Mouse (Mus musculus): Measurements from ENCODE around the gene Ankrd17. TPM values are rescaled to one million over a fixed set of nuclear protein-coding genes. Genes with fewer than 3 reads are reported as not detected.

The Ankrd17 gene
- polyA plus RNA-seq, 1 experiment = 13.0 TPM

DNA sequence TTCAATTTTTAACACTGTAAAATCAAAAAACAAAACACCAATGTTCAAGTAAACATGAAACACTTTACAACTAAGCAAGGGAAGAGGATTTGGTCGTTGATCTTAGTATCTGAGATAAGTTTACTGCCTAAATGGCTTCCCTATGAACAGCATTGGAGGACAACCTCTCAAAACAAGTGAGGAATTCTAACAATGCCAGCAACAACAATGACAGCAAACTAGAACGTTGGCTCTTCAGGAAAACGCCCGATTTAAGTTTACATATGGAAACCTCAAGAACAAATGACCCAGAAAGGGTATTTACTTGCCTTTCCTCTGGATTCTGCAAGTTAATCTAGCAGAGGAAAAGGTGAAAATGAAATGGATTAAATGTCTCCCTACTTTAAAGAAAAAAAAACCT lies 121.0 kb downstream of the Ankrd17 start:
- peaks cover 51% of the 10 kb centered on the region for H3K36me3 ChIP-seq (ENCODE audit: control insufficient read depth, insufficient read depth, low read length)
- H3K27me3 ChIP-seq (ENCODE audit: control insufficient read depth, insufficient read depth, low read length) = no peaks in the 10 kb centered on the region
- no peak overlapping the region for H3K27ac ChIP-seq (ENCODE audit: insufficient read depth, low read depth, low read length)
- WGBS = 49% methylated on average over 4 of the region's 4 CpGs
- TF ChIP-seq CTCF (IDR thresholded peaks at IDR 0.05; ENCODE audit: extremely low read depth, insufficient read length, insufficient replicate concordance, low read depth, low read length) (no peak), POLR2A (IDR thresholded peaks at IDR 0.05; ENCODE audit: low read depth, low read length) (no peak)
- no peak overlapping the region for H3K4me3 ChIP-seq (ENCODE audit: low read depth, low read length)
- no peaks in the 10 kb centered on the region for H3K4me1 ChIP-seq (ENCODE audit: control insufficient read depth, insufficient read depth, insufficient read length, low read length)

GRCm38 (mm10) chr5:90235217-90235616 lies 131.2 kb downstream of the Ankrd17 start:
- WGBS = 88% methylated on average over 8 of the region's 8 CpGs
- H3K27ac ChIP-seq (ENCODE audit: insufficient read depth, low read depth, low read length) = no peak overlapping the region
- peaks cover 57% of the 10 kb centered on the region for H3K36me3 ChIP-seq (ENCODE audit: control insufficient read depth, insufficient read depth, low read length)
- H3K4me1 ChIP-seq (ENCODE audit: control insufficient read depth, insufficient read depth, insufficient read length, low read length) = no peaks in the 10 kb centered on the region
- H3K4me3 ChIP-seq (ENCODE audit: low read depth, low read length) = no peak overlapping the region
- TF ChIP-seq CTCF (IDR thresholded peaks at IDR 0.05; ENCODE audit: extremely low read depth, insufficient read length, insufficient replicate concordance, low read depth, low read length) (no peak), POLR2A (IDR thresholded peaks at IDR 0.05; ENCODE audit: low read depth, low read length) (no peak)
- no peaks in the 10 kb centered on the region for H3K27me3 ChIP-seq (ENCODE audit: control insufficient read depth, insufficient read depth, low read length)

DNA sequence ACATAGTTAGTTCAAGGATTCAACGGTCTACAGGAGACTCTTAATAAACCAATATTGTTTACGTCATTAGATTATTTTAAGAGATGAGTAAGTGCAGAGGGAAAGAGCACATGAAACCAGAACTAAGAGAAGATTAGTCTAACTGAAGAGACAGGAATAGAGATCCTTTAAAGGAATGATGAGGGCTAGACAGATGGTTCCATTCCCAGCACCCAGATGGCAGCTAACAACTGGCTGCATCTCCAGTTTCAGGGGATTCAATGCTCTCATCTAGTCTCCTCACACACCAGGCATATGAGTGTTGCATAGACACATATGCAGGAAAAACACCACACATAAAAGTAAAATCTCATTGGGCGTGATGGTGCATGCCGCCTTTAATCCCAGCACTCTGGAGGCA lies 133.1 kb downstream of the Ankrd17 start:
- H3K4me1 ChIP-seq (ENCODE audit: control insufficient read depth, insufficient read depth, insufficient read length, low read length) = no peaks in the 10 kb centered on the region
- no peak overlapping the region for H3K4me3 ChIP-seq (ENCODE audit: low read depth, low read length)
- H3K27ac ChIP-seq (ENCODE audit: insufficient read depth, low read depth, low read length) = no peak overlapping the region
- H3K27me3 ChIP-seq (ENCODE audit: control insufficient read depth, insufficient read depth, low read length) = no peaks in the 10 kb centered on the region
- TF ChIP-seq POLR2A (IDR thresholded peaks at IDR 0.05; ENCODE audit: low read depth, low read length) (no peak), CTCF (IDR thresholded peaks at IDR 0.05; ENCODE audit: extremely low read depth, insufficient read length, insufficient replicate concordance, low read depth, low read length) (no peak)
- WGBS = 89% methylated on average over 4 of the region's 4 CpGs
- H3K36me3 ChIP-seq (ENCODE audit: control insufficient read depth, insufficient read depth, low read length) = peaks cover 60% of the 10 kb centered on the region

- Histone ChIP-seq H3K36me3 (ENCODE audit: control insufficient read depth, insufficient read depth, low read length) (peaks cover 58% of the 10 kb centered on the region), H3K4me1 (ENCODE audit: control insufficient read depth, insufficient read depth, insufficient read length, low read length) (no peaks in the 10 kb centered on the region; the same call in 1 of the 2 replicates), H3K27ac (ENCODE audit: insufficient read depth, low read depth, low read length) (no peak overlapping the region), H3K27me3 (ENCODE audit: control insufficient read depth, insufficient read depth, low read length) (no peaks in the 10 kb centered on the region), H3K4me3 (ENCODE audit: low read depth, low read length) (no peak overlapping the region)
- 89% methylated on average over 2 of the region's 2 CpGs for WGBS
- TF ChIP-seq CTCF (IDR thresholded peaks at IDR 0.05; ENCODE audit: extremely low read depth, insufficient read length, insufficient replicate concordance, low read depth, low read length) (no peak), POLR2A (IDR thresholded peaks at IDR 0.05; ENCODE audit: low read depth, low read length) (no peak)
Measured at GRCm38 (mm10) chr5:90229760-90230159, 136.6 kb downstream of the Ankrd17 start.

DNA sequence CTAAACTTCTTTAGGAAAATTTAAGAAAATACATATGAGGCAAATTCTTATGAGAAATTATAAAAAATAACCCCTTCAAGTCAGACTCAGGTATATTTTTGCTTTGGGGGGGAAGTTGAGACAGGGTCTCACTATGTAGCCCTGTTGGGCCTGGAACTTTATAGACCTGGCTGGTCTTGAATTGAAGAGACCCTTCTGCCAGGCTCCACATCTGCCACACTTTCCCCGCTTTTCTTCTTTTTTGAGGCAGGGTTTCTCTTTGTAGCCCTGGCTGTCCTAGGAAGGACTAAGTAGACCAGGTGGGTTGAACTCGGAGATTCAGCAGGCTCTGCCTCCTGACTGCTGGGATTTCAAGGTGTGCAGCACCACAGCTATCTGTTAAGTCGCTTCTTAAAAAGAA lies 139.7 kb downstream of the Ankrd17 start:
- Histone ChIP-seq H3K27me3 (ENCODE audit: control insufficient read depth, insufficient read depth, low read length) (no peaks in the 10 kb centered on the region), H3K27ac (ENCODE audit: insufficient read depth, low read depth, low read length) (no peak overlapping the region), H3K36me3 (ENCODE audit: control insufficient read depth, insufficient read depth, low read length) (peaks cover 43% of the 10 kb centered on the region), H3K4me1 (ENCODE audit: control insufficient read depth, insufficient read depth, insufficient read length, low read length) (no peaks in the 10 kb centered on the region; the same call in 1 of the 2 replicates), H3K4me3 (ENCODE audit: low read depth, low read length) (no peak overlapping the region)
- 94% methylated on average over 3 of the region's 3 CpGs for WGBS
- no peak for TF ChIP-seq POLR2A (IDR thresholded peaks at IDR 0.05; ENCODE audit: low read depth, low read length)
- no peak for TF ChIP-seq CTCF (IDR thresholded peaks at IDR 0.05; ENCODE audit: extremely low read depth, insufficient read length, insufficient replicate concordance, low read depth, low read length)

- no peak for TF ChIP-seq POLR2A (IDR thresholded peaks at IDR 0.05; ENCODE audit: low read depth, low read length)
- TF ChIP-seq CTCF (IDR thresholded peaks at IDR 0.05; ENCODE audit: extremely low read depth, insufficient read length, insufficient replicate concordance, low read depth, low read length) = no peak
- Histone ChIP-seq H3K36me3 (ENCODE audit: control insufficient read depth, insufficient read depth, low read length) (peaks cover 35% of the 10 kb centered on the region), H3K4me3 (ENCODE audit: low read depth, low read length) (no peak overlapping the region), H3K27ac (ENCODE audit: insufficient read depth, low read depth, low read length) (no peak overlapping the region), H3K4me1 (ENCODE audit: control insufficient read depth, insufficient read depth, insufficient read length, low read length) (no peaks in the 10 kb centered on the region; the same call in 1 of the 2 replicates), H3K27me3 (ENCODE audit: control insufficient read depth, insufficient read depth, low read length) (no peaks in the 10 kb centered on the region)
- WGBS = 82% methylated on average over 5 of the region's 5 CpGs
Measured at GRCm38 (mm10) chr5:90224730-90225129, 141.6 kb downstream of the Ankrd17 start.

DNA sequence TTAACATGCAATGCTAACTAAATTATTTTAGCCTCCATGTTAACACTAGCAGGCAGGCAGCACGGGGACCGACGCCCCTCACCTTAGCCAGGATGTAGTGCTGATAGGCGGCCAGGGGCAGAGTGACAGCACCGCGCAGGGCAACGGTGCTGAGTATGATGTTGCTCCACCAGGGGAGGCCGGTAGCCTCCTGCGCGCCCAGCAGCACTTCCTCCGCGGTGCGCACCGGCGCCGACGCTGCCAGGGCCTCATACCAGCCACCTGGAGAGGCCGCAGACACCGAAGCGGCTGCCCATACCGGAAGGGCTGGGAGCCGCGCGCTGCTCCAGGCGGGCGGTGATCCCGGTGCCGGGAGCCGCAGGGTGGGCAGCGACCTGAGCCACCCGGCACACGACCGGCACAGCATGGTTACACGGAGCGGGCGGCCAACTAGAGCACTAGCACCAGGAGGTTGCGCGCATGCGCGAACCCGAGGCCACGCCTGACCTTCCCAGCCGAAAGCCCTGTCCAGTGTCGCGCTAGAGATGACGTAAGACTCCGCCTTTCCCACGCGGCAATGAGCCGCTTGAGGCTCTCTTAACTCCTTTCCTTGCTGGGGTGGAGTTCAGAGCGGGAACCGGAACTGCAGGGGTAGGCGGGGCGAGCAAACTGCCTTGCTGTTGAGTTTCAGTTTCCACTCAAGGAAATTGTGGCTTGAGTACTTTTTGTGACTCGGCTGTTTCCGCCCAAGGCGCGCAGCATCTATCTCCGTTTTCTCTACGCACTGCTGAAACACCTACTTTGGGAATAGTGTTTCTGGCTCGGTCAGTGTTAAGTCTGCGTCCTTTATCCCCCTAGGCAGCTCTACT lies 142.6 kb downstream of the Ankrd17 start, which contains the start of gene Cox18:
Gene Cox18 (minus strand): TSS at position 468 of the 848 bp plus-strand sequence.
- H3K4me3 ChIP-seq (ENCODE audit: low read depth, low read length) = peak within 1 kb of the TSS; percentile 96
- WGBS = under 1% methylated on average over 60 of the region's 62 CpGs
- TF ChIP-seq POLR2A (IDR thresholded peaks at IDR 0.05; ENCODE audit: low read depth, low read length) (peak; percentile 35; the same call in 1 of the 2 replicates), CTCF (IDR thresholded peaks at IDR 0.05; ENCODE audit: extremely low read depth, insufficient read length, insufficient replicate concordance, low read depth, low read length) (no peak)
- peaks cover 28% of the 10 kb centered on the region for H3K36me3 ChIP-seq (ENCODE audit: control insufficient read depth, insufficient read depth, low read length)
- H3K27ac ChIP-seq (ENCODE audit: insufficient read depth, low read depth, low read length) = peak within 1 kb of the TSS; percentile 84
- no peaks in the 10 kb centered on the region; the same call in 1 of the 2 replicates for H3K4me1 ChIP-seq (ENCODE audit: control insufficient read depth, insufficient read depth, insufficient read length, low read length)
- H3K27me3 ChIP-seq (ENCODE audit: control insufficient read depth, insufficient read depth, low read length) = no peaks in the 10 kb centered on the region
